Mouse (Mus musculus) left cerebral cortex, postnatal 36 days (tissue): ENCODE measurements around the gene Tbc1d32. TPM values are rescaled to one million over a fixed set of nuclear protein-coding genes. Genes with fewer than 3 reads are reported as not detected.

Experiments
- total RNA-seq, 2 experiments: library from RNA; stranded (reverse); gene quantifications; 2 replicates each; pipeline ENCODE4 v1.2.3; 2021

The Tbc1d32 gene
- total RNA-seq, 2 experiments from 2014 or later = 7.3 to 9.6 TPM

Other genes starting within 250 kb of the Tbc1d32 start
- gene Msl3l2, start 121.8 kb downstream of the Tbc1d32 start, total RNA-seq = 10 to 100 TPM; 13.8 to 14.9 TPM
- gene Gja1, start 148.6 kb upstream of the Tbc1d32 start, total RNA-seq = 100 to 1,000 TPM; 196 to 209 TPM